Mouse (Mus musculus) kidney, postnatal 0 days (tissue): ENCODE data around the gene Leprot. TPM values are rescaled to one million over a fixed set of nuclear protein-coding genes. Genes with fewer than 3 reads are reported as not detected.

Source experiments
- ATAC-seq: fragments of 200-750 bp; cut with Nextera tagmentation; replicated peaks from 2 replicates; pipeline ENCODE4 v1.8.0; 2017; ENCODE audit warnings: low read depth, moderate number of reproducible peaks, moderate TSS enrichment, moderate library complexity; ENCODE audit not compliant: low FRiP score
- DNase-seq: peaks from one replicate; pipeline ENCODE4 v3.0.0-alpha.2; 2016; ENCODE audit warnings: low spot score
- H3K27ac ChIP-seq: fragments of 300-500 bp; sonication (generic); 2 replicates; pipeline ENCODE4 v1.5.1; 2014; ENCODE audit warnings: mild to moderate bottlenecking
- H3K27me3 ChIP-seq: fragments of 300-500 bp; sonication (generic); 2 replicates; pipeline ENCODE4 v1.6.1; 2014; ENCODE audit warnings: low read length, mixed read lengths; ENCODE audit not compliant: insufficient read depth
- H3K36me3 ChIP-seq: fragments of 300-500 bp; sonication (generic); 2 replicates; pipeline ENCODE4 v1.6.1; 2014; ENCODE audit warnings: low read length, mixed read lengths; ENCODE audit not compliant: insufficient read depth
- H3K4me1 ChIP-seq: fragments of 300-500 bp; sonication (generic); replicated peaks from 2 replicates; pipeline ENCODE4 v1.6.1; 2014; ENCODE audit warnings: antibody characterized with exemption, low read length, mixed read lengths; ENCODE audit not compliant: insufficient read depth
- H3K4me2 ChIP-seq: fragments of 300-500 bp; sonication (generic); 2 replicates; pipeline ENCODE4 v1.6.1; 2014; ENCODE audit warnings: mild to moderate bottlenecking, low read length, moderate library complexity, mixed read lengths
- H3K4me3 ChIP-seq: fragments of 300-500 bp; sonication (generic); replicated peaks from 2 replicates; pipeline ENCODE4 v1.5.1; 2014; ENCODE audit warnings: low read depth, low read length
- H3K9ac ChIP-seq: fragments of 300-500 bp; sonication (generic); 2 replicates; pipeline ENCODE4 v1.6.1; 2014; ENCODE audit warnings: low read depth, low read length
- H3K9me3 ChIP-seq: fragments of 300-500 bp; sonication (generic); replicated peaks from 2 replicates; pipeline ENCODE4 v1.6.1; 2016; ENCODE audit warnings: low read length, inconsistent platforms, mixed read lengths
- CTCF ChIP-seq: IDR thresholded peaks from 2 replicates; pipeline ENCODE4 v1.5.1; 2016; ENCODE audit warnings: antibody characterized with exemption, low read depth, mild to moderate bottlenecking, moderate library complexity
- WGBS: fragments of 180-500 bp; shearing (Covaris S2); extraction: QIAGEN DNeasy Blood & Tissue Kit; methylation state at CpG from one replicate; pipeline ENCODE4 v1.1.7; 2014; 5-methylcytosine and 5-hydroxymethylcytosine counted together
- polyA plus RNA-seq: library from polyadenylated mRNA; unstranded; fragments of >200 nt; fragmentation: Nextera tagmentation; extraction: Ambion mirVana; gene quantifications from 2 replicates; pipeline ENCODE4 v1.2.1, GENCODE M21; 2015

The Leprot gene
- polyA plus RNA-seq, 1 experiment from 2014 or later: 113 TPM

DNA sequence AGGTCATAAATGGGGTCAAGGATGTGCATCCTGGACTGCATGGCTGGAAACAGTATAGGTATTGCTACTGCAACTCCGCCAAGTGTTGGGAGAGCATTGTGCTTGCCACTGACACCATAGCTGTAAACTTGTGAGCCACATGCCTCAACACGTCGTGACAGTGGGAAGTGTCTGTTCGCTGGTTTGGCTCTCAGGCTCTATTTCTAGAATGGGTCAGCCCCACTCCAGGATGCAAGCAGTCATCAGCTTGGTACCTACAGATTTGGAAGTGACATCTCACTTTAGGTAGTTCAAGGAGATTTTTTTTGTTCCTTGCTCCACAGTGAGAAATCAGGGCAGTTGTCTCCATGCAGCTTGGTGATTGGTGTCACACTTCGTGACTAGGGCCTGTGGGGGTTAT is 26.3 kb upstream of the Leprot start:
- Histone ChIP-seq H3K36me3 (no peaks in the 10 kb centered on the region), H3K9ac (no peak overlapping the region), H3K9me3 (no peaks in the 10 kb centered on the region), H3K27me3 (no peaks in the 10 kb centered on the region), H3K4me1 (no peaks in the 10 kb centered on the region), H3K4me2 (no peak overlapping the region), H3K27ac (no peak overlapping the region), H3K4me3 (no peak overlapping the region)
- WGBS: 85% methylated on average over 5 of the region's 5 CpGs
- ATAC-seq (no peak), DNase-seq (no peak)
- TF ChIP-seq CTCF: no peak

- Histone ChIP-seq H3K4me1 (no peaks in the 10 kb centered on the region), H3K9ac (no peak overlapping the region), H3K9me3 (no peaks in the 10 kb centered on the region), H3K36me3 (no peaks in the 10 kb centered on the region), H3K27me3 (no peaks in the 10 kb centered on the region), H3K27ac (no peak overlapping the region), H3K4me2 (no peak overlapping the region), H3K4me3 (no peak overlapping the region)
- no peak for TF ChIP-seq CTCF
- DNase-seq: no peak
- ATAC-seq: no peak
- 88% methylated on average over 5 of the region's 5 CpGs for WGBS
These were observed 22.2 kb upstream of the Leprot start for GRCm38 (mm10) chr4:101625278-101625677.

GRCm38 (mm10) chr4:101635596-101635995 is 11.9 kb upstream of the Leprot start:
- H3K36me3 ChIP-seq: no peaks in the 10 kb centered on the region
- WGBS: 69% methylated on average over 2 of the region's 2 CpGs

GRCm38 (mm10) chr4:101637472-101637871 is 10.0 kb upstream of the Leprot start:
- no peak overlapping the region for H3K4me2 ChIP-seq
- TF ChIP-seq CTCF: no peak
- no peaks in the 10 kb centered on the region for H3K27me3 ChIP-seq
- no peak overlapping the region for H3K27ac ChIP-seq
- H3K4me1 ChIP-seq: no peaks in the 10 kb centered on the region
- no peaks in the 10 kb centered on the region for H3K9me3 ChIP-seq
- ATAC-seq (no peak), DNase-seq (no peak)
- no peak overlapping the region for H3K4me3 ChIP-seq
- WGBS: 92% methylated on average over 1 of the region's 1 CpGs
- H3K9ac ChIP-seq: no peak overlapping the region
- H3K36me3 ChIP-seq: no peaks in the 10 kb centered on the region

More at GRCm38 (mm10) chr4:101635596-101635995, 11.9 kb upstream of the Leprot start:
- ATAC-seq (no peak), DNase-seq (no peak)
- Histone ChIP-seq H3K4me1 (no peaks in the 10 kb centered on the region), H3K27me3 (no peaks in the 10 kb centered on the region), H3K9me3 (no peaks in the 10 kb centered on the region), H3K4me3 (no peak overlapping the region), H3K4me2 (no peak overlapping the region), H3K27ac (no peak overlapping the region), H3K9ac (no peak overlapping the region)
- no peak for TF ChIP-seq CTCF

DNA sequence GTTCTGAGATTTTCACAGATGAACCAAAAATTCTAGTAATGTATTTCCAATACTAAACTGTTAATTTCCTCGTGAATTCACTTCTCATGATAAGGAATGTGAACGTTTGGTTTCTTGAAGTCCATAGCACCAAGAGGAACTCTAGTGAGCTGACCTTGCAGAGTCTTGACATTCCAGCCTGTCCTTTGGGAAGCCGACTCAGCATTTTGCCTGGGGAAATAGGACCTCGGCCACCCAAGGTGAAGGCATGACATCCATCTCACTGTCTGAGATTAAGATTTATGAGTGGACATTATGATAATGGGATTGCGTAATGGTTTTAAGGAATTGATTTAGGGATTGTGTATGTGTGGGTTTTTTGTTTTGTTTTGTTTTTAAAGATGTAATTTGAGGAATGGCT is 6.9 kb upstream of the Leprot start:
- no peaks in the 10 kb centered on the region for H3K9me3 ChIP-seq
- H3K4me1 ChIP-seq: no peaks in the 10 kb centered on the region
- ATAC-seq: no peak
- H3K4me3 ChIP-seq: no peak overlapping the region
- DNase-seq: no peak
- no peaks in the 10 kb centered on the region for H3K36me3 ChIP-seq
- no peak overlapping the region for H3K9ac ChIP-seq
- no peak for TF ChIP-seq CTCF
- H3K27me3 ChIP-seq: no peaks in the 10 kb centered on the region
- no peak overlapping the region for H3K27ac ChIP-seq
- H3K4me2 ChIP-seq: no peak overlapping the region
- 49% methylated on average over 5 of the region's 5 CpGs for WGBS

GRCm38 (mm10) chr4:101642708-101643107 is 4.8 kb upstream of the Leprot start:
- H3K27me3 ChIP-seq: no peaks in the 10 kb centered on the region
- H3K27ac ChIP-seq: no peak overlapping the region
- WGBS: 80% methylated on average over 6 of the region's 6 CpGs
- H3K4me2 ChIP-seq: no peak overlapping the region
- no peaks in the 10 kb centered on the region for H3K4me1 ChIP-seq
- H3K4me3 ChIP-seq: no peak overlapping the region
- DNase-seq (no peak), ATAC-seq (no peak)
- H3K9ac ChIP-seq: no peak overlapping the region
- no peaks in the 10 kb centered on the region for H3K36me3 ChIP-seq
- H3K9me3 ChIP-seq: no peaks in the 10 kb centered on the region
- no peak for TF ChIP-seq CTCF

GRCm38 (mm10) chr4:101643216-101643615 is 4.3 kb upstream of the Leprot start:
- H3K9me3 ChIP-seq: no peaks in the 10 kb centered on the region
- no peak for DNase-seq
- 63% methylated on average over 4 of the region's 4 CpGs for WGBS
- H3K4me2 ChIP-seq: no peak overlapping the region
- no peak for ATAC-seq
- no peak overlapping the region for H3K9ac ChIP-seq
- no peaks in the 10 kb centered on the region for H3K4me1 ChIP-seq
- no peak overlapping the region for H3K27ac ChIP-seq
- no peaks in the 10 kb centered on the region for H3K27me3 ChIP-seq
- no peak for TF ChIP-seq CTCF
- no peaks in the 10 kb centered on the region for H3K36me3 ChIP-seq
- H3K4me3 ChIP-seq: no peak overlapping the region
